Mouse (Mus musculus) lung, postnatal 0 days (tissue): ENCODE data around the gene Phf21a.

Experiments used
- CTCF ChIP-seq: IDR thresholded peaks from 2 replicates; pipeline ENCODE4 v1.5.1; 2016; ENCODE audit warnings: antibody characterized with exemption, mild to moderate bottlenecking
- EP300 ChIP-seq: IDR thresholded peaks from 2 replicates; pipeline ENCODE4 v1.6.1; 2016; ENCODE audit warnings: antibody characterized with exemption, mild to moderate bottlenecking, control low read depth

DNA sequence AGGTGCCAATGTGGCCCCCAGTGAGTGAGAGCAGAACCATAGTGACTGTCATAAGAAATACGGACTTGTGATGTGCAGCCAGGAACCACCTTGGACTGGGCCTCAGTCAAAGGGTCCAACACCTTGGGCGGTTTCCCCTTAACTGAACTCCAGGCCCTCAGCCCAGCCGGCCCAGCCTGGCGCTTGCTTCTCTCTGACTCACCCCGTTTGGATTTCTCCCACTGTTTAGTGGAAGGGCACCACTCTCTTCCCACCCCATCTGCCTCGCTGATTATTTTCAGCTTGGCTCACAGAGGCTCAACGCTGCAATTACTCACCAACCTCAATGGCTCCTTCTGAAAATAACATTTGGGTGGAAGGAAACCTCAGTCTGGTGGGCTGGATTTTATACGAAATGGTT lies 40.7 kb upstream of the Phf21a start:
- TF ChIP-seq CTCF (no peak), EP300 (no peak)
